Mouse (Mus musculus) embryo, embryonic 10 days (tissue): ENCODE results near the gene Ddx11.
"Not testable (repeated sequence)": the region's sequence is repeated elsewhere in the genome, so short reads cannot be mapped to it uniquely, and the experiment has no call there.

Experiments used
- DNase-seq: peaks from one replicate; pipeline ENCODE4 v3.0.0-alpha.2; 2015; ENCODE audit warnings: low spot score

Gene Ddx11

GRCm38 (mm10) chr17:66118991-66119390 lies 4.3 kb upstream of the Ddx11 start:
- DNase-seq: no peak

- no peak for DNase-seq
Measured at GRCm38 (mm10) chr17:66120701-66121100, 2.6 kb upstream of the Ddx11 start.

GRCm38 (mm10) chr17:66123816-66124610 lies 693 bp downstream of the Ddx11 start:
- DNase-seq: peak; percentile 41

- peak; percentile 55 for DNase-seq
Measured at GRCm38 (mm10) chr17:66125211-66125610, 1.9 kb downstream of the Ddx11 start.

- no peak for DNase-seq
Measured at GRCm38 (mm10) chr17:66130371-66130770, 7.1 kb downstream of the Ddx11 start.

GRCm38 (mm10) chr17:66131212-66131611 lies 7.9 kb downstream of the Ddx11 start:
- DNase-seq: peak; percentile 41

- DNase-seq: not testable (repeated sequence)
Measured at GRCm38 (mm10) chr17:66152706-66153662, 29.7 kb downstream of the Ddx11 start.

GRCm38 (mm10) chr17:66153735-66154423 lies 30.6 kb downstream of the Ddx11 start:
- DNase-seq: not testable (repeated sequence)

GRCm38 (mm10) chr17:66154876-66155275 lies 31.6 kb downstream of the Ddx11 start:
- no peak for DNase-seq

GRCm38 (mm10) chr17:66158271-66158670 lies 35.0 kb downstream of the Ddx11 start:
- no peak for DNase-seq

- DNase-seq: not testable (repeated sequence)
Measured at GRCm38 (mm10) chr17:66167141-66167540, 43.8 kb downstream of the Ddx11 start.

GRCm38 (mm10) chr17:66170971-66171370 lies 47.7 kb downstream of the Ddx11 start:
- not testable (repeated sequence) for DNase-seq

- DNase-seq: no peak
Measured at GRCm38 (mm10) chr17:66190577-66190976, 67.3 kb downstream of the Ddx11 start.

- no peak for DNase-seq
Measured at GRCm38 (mm10) chr17:66197041-66197440, 73.7 kb downstream of the Ddx11 start.
